9 mouse cellular contexts compared by ENCODE assay signal in the genomic region with DNA sequence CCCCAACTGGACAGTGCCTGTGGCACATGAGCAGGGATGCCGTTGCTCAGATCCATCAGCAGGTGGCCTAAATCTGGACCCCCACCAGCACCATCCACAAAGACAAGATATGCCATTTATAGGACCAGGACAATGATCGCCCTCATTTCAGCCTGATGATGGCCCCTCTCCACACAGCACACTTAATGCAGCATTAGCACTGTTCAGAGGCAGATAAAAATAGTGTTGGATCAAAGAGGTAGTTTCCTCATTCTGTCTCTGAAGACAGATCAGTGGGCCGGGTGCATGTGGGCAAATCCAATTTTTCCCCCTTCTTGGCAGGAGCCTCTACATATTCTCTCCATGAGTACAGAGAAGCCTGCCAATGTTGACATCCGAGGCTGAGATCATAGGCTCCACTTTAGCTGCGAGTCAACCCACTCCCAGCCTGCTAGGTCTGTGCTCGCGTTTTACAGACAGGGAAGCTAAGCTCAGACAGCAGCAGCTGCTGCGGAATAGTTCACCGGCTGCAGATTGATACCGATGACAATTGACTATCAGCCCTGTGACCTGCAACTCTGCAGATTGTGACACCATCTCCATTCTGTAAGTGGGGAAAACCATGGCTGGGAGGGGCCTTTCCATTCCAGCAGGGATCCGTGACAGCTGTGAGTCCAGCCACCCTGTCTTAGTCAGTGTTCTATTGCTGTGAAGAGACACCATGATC.
DNase-seq lines count a peak whose midpoint lies in the region; ATAC-seq lines count a peak whose summit lies in the region.
"Had no signal": no experiment of that assay in that cellular context is flagged by ENCODE, and none has a peak within 500 bp of the region (broad histone marks: within the 10 kb centered on the region; RNA-seq: fewer than 3 reads in every experiment).

No protein-coding gene starts in this region.

- 59% methylated on average over 11 of the region's 11 CpGs for WGBS in hindbrain, embryonic 16.5 days
- 72% methylated on average over 11 of the region's 11 CpGs for whole genome bisulfite sequencing in hindbrain, embryonic 14.5 days
- 56% methylated on average over 11 of the region's 11 CpGs for WGBS in stomach, embryonic 15.5 days

- H3K27ac ChIP-seq in hindbrain, embryonic 16.5 days (ENCODE audit: low read depth, low read length) = no peak overlapping the region
- no peak overlapping the region for H3K27ac ChIP-seq in hindbrain, embryonic 14.5 days
- H3K27ac ChIP-seq in stomach, embryonic 15.5 days = 0 out of 2 replicates have a peak overlapping the region, but pooled peaks have one; percentile 23

- H3K4me2 ChIP-seq in hindbrain, embryonic 16.5 days (ENCODE audit: low read length) = no peak overlapping the region
- H3K4me2 ChIP-seq in hindbrain, embryonic 14.5 days (replicated peaks) = no peak overlapping the region
- no peak overlapping the region for H3K4me2 ChIP-seq in stomach, embryonic 15.5 days

- no peaks in the 10 kb centered on the region; the same call in 1 of the 2 replicates for H3K4me1 ChIP-seq in hindbrain, embryonic 16.5 days (ENCODE audit: control insufficient read depth, insufficient read depth, low read depth, low read length)
- H3K4me1 ChIP-seq in hindbrain, embryonic 14.5 days (replicated peaks; ENCODE audit: control insufficient read depth, insufficient read depth, low read length) = no peaks in the 10 kb centered on the region
- peaks cover 14% of the 10 kb centered on the region for H3K4me1 ChIP-seq in stomach, embryonic 15.5 days

- H3K4me3 ChIP-seq in hindbrain, embryonic 16.5 days (ENCODE audit: low read length) = no peak overlapping the region
- H3K4me3 ChIP-seq in hindbrain, embryonic 14.5 days (replicated peaks; ENCODE audit: low read length) = no peak overlapping the region
- no peak overlapping the region for H3K4me3 ChIP-seq in stomach, embryonic 15.5 days (replicated peaks)

- H3K36me3 ChIP-seq in hindbrain, embryonic 16.5 days (ENCODE audit: control insufficient read depth, insufficient read depth, low read length) = no peaks in the 10 kb centered on the region
- no peaks in the 10 kb centered on the region for H3K36me3 ChIP-seq in hindbrain, embryonic 14.5 days (replicated peaks; ENCODE audit: control insufficient read depth, insufficient read depth)
- H3K36me3 ChIP-seq in stomach, embryonic 15.5 days = no peaks in the 10 kb centered on the region

- no peaks in the 10 kb centered on the region for H3K9me3 ChIP-seq in hindbrain, embryonic 16.5 days (ENCODE audit: control insufficient read depth, low read length)
- H3K9me3 ChIP-seq in hindbrain, embryonic 14.5 days (ENCODE audit: control insufficient read depth, low read length) = no peaks in the 10 kb centered on the region
- H3K9me3 ChIP-seq in stomach, embryonic 15.5 days = no peaks in the 10 kb centered on the region

- no peak overlapping the region for H3K9ac ChIP-seq in hindbrain, embryonic 16.5 days (ENCODE audit: low read depth, low read length)
- H3K9ac ChIP-seq in hindbrain, embryonic 14.5 days = no peak overlapping the region
- H3K9ac ChIP-seq in stomach, embryonic 15.5 days = no peak overlapping the region

- ATAC-seq in hindbrain, embryonic 16.5 days = peak; percentile 67
- ATAC-seq in hindbrain, embryonic 14.5 days (ENCODE audit: low FRiP score) = no peak
- ATAC-seq in stomach, embryonic 15.5 days (ENCODE audit: insufficient read depth, low FRiP score, low read depth) = peak; percentile 41; the same call in 1 of the 2 replicates

- no peak for DNase-seq in hindbrain, embryonic 14.5 days (ENCODE audit: low spot score)
- DNase-seq in frontal cortex, postnatal 25 days (ENCODE audit: low spot score in 2 of 2) = peak; percentile 43 to 64
- DNase-seq in heart, postnatal 4 days = peak; percentile 75
- DNase-seq in lung, adult 18-20 months = peak; percentile 36 to 37
- DNase-seq in urinary bladder, adult 2 months (ENCODE audit: low spot score) = no peak
- no peak for DNase-seq in thymus, postnatal 10 days (ENCODE audit: low spot score in 2 of 2)

- no peaks in the 10 kb centered on the region for H3K27me3 ChIP-seq in hindbrain, embryonic 16.5 days (replicated peaks; ENCODE audit: control insufficient read depth, insufficient read depth, low read length)
- no peaks in the 10 kb centered on the region for H3K27me3 ChIP-seq in hindbrain, embryonic 14.5 days (ENCODE audit: control insufficient read depth, insufficient read depth, low read length)
- H3K27me3 ChIP-seq in stomach, embryonic 15.5 days (replicated peaks) = no peaks in the 10 kb centered on the region
- H3K27me3 ChIP-seq: CH12.LX had no signal

Comparison
In these comparisons a context has a peak if more than half of its experiments do, and no peak if none do; other contexts are left out.
1. DNase-seq: peak in frontal cortex, postnatal 25 days (2 of 2), heart, postnatal 4 days (single experiment) and lung, adult 18-20 months (2 of 2); none in hindbrain, embryonic 14.5 days (single experiment), urinary bladder, adult 2 months (single experiment) and thymus, postnatal 10 days (0 of 2).